Mouse (Mus musculus): ENCODE measurements around the gene Opcml. TPM values are rescaled to one million over a fixed set of nuclear protein-coding genes. Genes with fewer than 3 reads are reported as not detected.

Opcml gene
- polyA plus RNA-seq, 1 experiment = not detected

GRCm38 (mm10) chr9:28533191-28533590 lies 742.6 kb downstream of the Opcml start:
- TF ChIP-seq CTCF (IDR thresholded peaks at IDR 0.05; ENCODE audit: low read depth, low read length) (no peak), POLR2A (IDR thresholded peaks at IDR 0.05; ENCODE audit: insufficient read depth, low read length) (no peak), EP300 (IDR thresholded peaks at IDR 0.05; ENCODE audit: insufficient read depth, low read depth, low read length) (no peak)
- no peaks in the 10 kb centered on the region for H3K36me3 ChIP-seq (ENCODE audit: control insufficient read depth, insufficient read depth, low read length, poor library complexity, severe bottlenecking)
- H3K9me3 ChIP-seq (replicated peaks; ENCODE audit: control insufficient read depth, insufficient read depth, low read length, poor library complexity, severe bottlenecking) = 0 out of 2 replicates have a peak, but pooled peaks cover 2% of the 10 kb centered on the region
- no peak overlapping the region for H3K27ac ChIP-seq (ENCODE audit: insufficient read depth, low read length)
- no peaks in the 10 kb centered on the region for H3K4me1 ChIP-seq (ENCODE audit: control insufficient read depth, insufficient read depth, low read length)
- no peaks in the 10 kb centered on the region for H3K27me3 ChIP-seq (ENCODE audit: control insufficient read depth, insufficient read depth, low read length, poor library complexity, severe bottlenecking)
- H3K9ac ChIP-seq (ENCODE audit: low read depth, poor library complexity, severe bottlenecking) = no peak overlapping the region
- no peak overlapping the region for H3K4me3 ChIP-seq (ENCODE audit: low read depth, low read length)

GRCm38 (mm10) chr9:28535006-28535405 lies 744.4 kb downstream of the Opcml start:
- H3K4me3 ChIP-seq (ENCODE audit: low read depth, low read length) = no peak overlapping the region
- H3K9ac ChIP-seq (ENCODE audit: low read depth, poor library complexity, severe bottlenecking) = no peak overlapping the region
- H3K9me3 ChIP-seq (replicated peaks; ENCODE audit: control insufficient read depth, insufficient read depth, low read length, poor library complexity, severe bottlenecking) = 0 out of 2 replicates have a peak, but pooled peaks cover 2% of the 10 kb centered on the region
- no peaks in the 10 kb centered on the region for H3K27me3 ChIP-seq (ENCODE audit: control insufficient read depth, insufficient read depth, low read length, poor library complexity, severe bottlenecking)
- H3K27ac ChIP-seq (ENCODE audit: insufficient read depth, low read length) = no peak overlapping the region
- no peak for TF ChIP-seq CTCF (IDR thresholded peaks at IDR 0.05; ENCODE audit: low read depth, low read length)
- no peaks in the 10 kb centered on the region for H3K4me1 ChIP-seq (ENCODE audit: control insufficient read depth, insufficient read depth, low read length)
- no peaks in the 10 kb centered on the region for H3K36me3 ChIP-seq (ENCODE audit: control insufficient read depth, insufficient read depth, low read length, poor library complexity, severe bottlenecking)

GRCm38 (mm10) chr9:28536637-28537036 lies 746.1 kb downstream of the Opcml start:
- Histone ChIP-seq H3K27me3 (ENCODE audit: control insufficient read depth, insufficient read depth, low read length, poor library complexity, severe bottlenecking) (no peaks in the 10 kb centered on the region), H3K4me3 (ENCODE audit: low read depth, low read length) (no peak overlapping the region), H3K9ac (ENCODE audit: low read depth, poor library complexity, severe bottlenecking) (no peak overlapping the region), H3K9me3 (replicated peaks; ENCODE audit: control insufficient read depth, insufficient read depth, low read length, poor library complexity, severe bottlenecking) (0 out of 2 replicates have a peak, but pooled peaks cover 2% of the 10 kb centered on the region), H3K4me1 (ENCODE audit: control insufficient read depth, insufficient read depth, low read length) (no peaks in the 10 kb centered on the region), H3K36me3 (ENCODE audit: control insufficient read depth, insufficient read depth, low read length, poor library complexity, severe bottlenecking) (no peaks in the 10 kb centered on the region), H3K27ac (ENCODE audit: insufficient read depth, low read length) (no peak overlapping the region)
- TF ChIP-seq CTCF (IDR thresholded peaks at IDR 0.05; ENCODE audit: low read depth, low read length) (no peak), POLR2A (IDR thresholded peaks at IDR 0.05; ENCODE audit: insufficient read depth, low read length) (no peak), EP300 (IDR thresholded peaks at IDR 0.05; ENCODE audit: insufficient read depth, low read depth, low read length) (no peak)

- no peaks in the 10 kb centered on the region for H3K9me3 ChIP-seq (replicated peaks; ENCODE audit: control insufficient read depth, insufficient read depth, low read length, poor library complexity, severe bottlenecking)
- no peak overlapping the region for H3K4me3 ChIP-seq (ENCODE audit: low read depth, low read length)
- TF ChIP-seq CTCF (IDR thresholded peaks at IDR 0.05; ENCODE audit: low read depth, low read length) (no peak), POLR2A (IDR thresholded peaks at IDR 0.05; ENCODE audit: insufficient read depth, low read length) (no peak), EP300 (IDR thresholded peaks at IDR 0.05; ENCODE audit: insufficient read depth, low read depth, low read length) (no peak)
- peaks cover 4% of the 10 kb centered on the region for H3K4me1 ChIP-seq (ENCODE audit: control insufficient read depth, insufficient read depth, low read length)
- H3K36me3 ChIP-seq (ENCODE audit: control insufficient read depth, insufficient read depth, low read length, poor library complexity, severe bottlenecking) = no peaks in the 10 kb centered on the region
- H3K27me3 ChIP-seq (ENCODE audit: control insufficient read depth, insufficient read depth, low read length, poor library complexity, severe bottlenecking) = no peaks in the 10 kb centered on the region
- H3K27ac ChIP-seq (ENCODE audit: insufficient read depth, low read length) = no peak overlapping the region
- H3K9ac ChIP-seq (ENCODE audit: low read depth, poor library complexity, severe bottlenecking) = no peak overlapping the region
Observed at GRCm38 (mm10) chr9:28548189-28548588, 757.6 kb downstream of the Opcml start.

GRCm38 (mm10) chr9:28552387-28553182 lies 762.0 kb downstream of the Opcml start:
- Histone ChIP-seq H3K9me3 (replicated peaks; ENCODE audit: control insufficient read depth, insufficient read depth, low read length, poor library complexity, severe bottlenecking) (no peaks in the 10 kb centered on the region), H3K9ac (ENCODE audit: low read depth, poor library complexity, severe bottlenecking) (no peak overlapping the region), H3K36me3 (ENCODE audit: control insufficient read depth, insufficient read depth, low read length, poor library complexity, severe bottlenecking) (no peaks in the 10 kb centered on the region), H3K27me3 (ENCODE audit: control insufficient read depth, insufficient read depth, low read length, poor library complexity, severe bottlenecking) (no peaks in the 10 kb centered on the region), H3K4me3 (ENCODE audit: low read depth, low read length) (no peak overlapping the region), H3K27ac (ENCODE audit: insufficient read depth, low read length) (no peak overlapping the region; the same call in 1 of the 2 replicates), H3K4me1 (ENCODE audit: control insufficient read depth, insufficient read depth, low read length) (peaks cover 4% of the 10 kb centered on the region)
- TF ChIP-seq CTCF (IDR thresholded peaks at IDR 0.05; ENCODE audit: low read depth, low read length) = no peak
- TF ChIP-seq POLR2A (IDR thresholded peaks at IDR 0.05; ENCODE audit: insufficient read depth, low read length) = no peak
- TF ChIP-seq EP300 (IDR thresholded peaks at IDR 0.05; ENCODE audit: insufficient read depth, low read depth, low read length) = no peak

GRCm38 (mm10) chr9:28558628-28559027 lies 768.1 kb downstream of the Opcml start:
- no peak for TF ChIP-seq CTCF (IDR thresholded peaks at IDR 0.05; ENCODE audit: low read depth, low read length)
- TF ChIP-seq EP300 (IDR thresholded peaks at IDR 0.05; ENCODE audit: insufficient read depth, low read depth, low read length) = no peak
- TF ChIP-seq POLR2A (IDR thresholded peaks at IDR 0.05; ENCODE audit: insufficient read depth, low read length) = no peak
- no peak overlapping the region for H3K4me3 ChIP-seq (ENCODE audit: low read depth, low read length)
- H3K27me3 ChIP-seq (ENCODE audit: control insufficient read depth, insufficient read depth, low read length, poor library complexity, severe bottlenecking) = no peaks in the 10 kb centered on the region
- no peak overlapping the region for H3K9ac ChIP-seq (ENCODE audit: low read depth, poor library complexity, severe bottlenecking)
- H3K36me3 ChIP-seq (ENCODE audit: control insufficient read depth, insufficient read depth, low read length, poor library complexity, severe bottlenecking) = no peaks in the 10 kb centered on the region
- H3K4me1 ChIP-seq (ENCODE audit: control insufficient read depth, insufficient read depth, low read length) = no peaks in the 10 kb centered on the region
- no peak overlapping the region for H3K27ac ChIP-seq (ENCODE audit: insufficient read depth, low read length)
- H3K9me3 ChIP-seq (replicated peaks; ENCODE audit: control insufficient read depth, insufficient read depth, low read length, poor library complexity, severe bottlenecking) = no peaks in the 10 kb centered on the region

Data from ES-Bruce4 (cell line).